Mouse (Mus musculus): ENCODE data around the gene Snrpd2.
A peak's percentile ranks its signal among the peaks of the same experiment; 100 is the strongest.
"Not testable (repeated sequence)": the region's sequence is repeated elsewhere in the genome, so short reads cannot be mapped to it uniquely, and the experiment has no call there.

The Snrpd2 gene

DNA sequence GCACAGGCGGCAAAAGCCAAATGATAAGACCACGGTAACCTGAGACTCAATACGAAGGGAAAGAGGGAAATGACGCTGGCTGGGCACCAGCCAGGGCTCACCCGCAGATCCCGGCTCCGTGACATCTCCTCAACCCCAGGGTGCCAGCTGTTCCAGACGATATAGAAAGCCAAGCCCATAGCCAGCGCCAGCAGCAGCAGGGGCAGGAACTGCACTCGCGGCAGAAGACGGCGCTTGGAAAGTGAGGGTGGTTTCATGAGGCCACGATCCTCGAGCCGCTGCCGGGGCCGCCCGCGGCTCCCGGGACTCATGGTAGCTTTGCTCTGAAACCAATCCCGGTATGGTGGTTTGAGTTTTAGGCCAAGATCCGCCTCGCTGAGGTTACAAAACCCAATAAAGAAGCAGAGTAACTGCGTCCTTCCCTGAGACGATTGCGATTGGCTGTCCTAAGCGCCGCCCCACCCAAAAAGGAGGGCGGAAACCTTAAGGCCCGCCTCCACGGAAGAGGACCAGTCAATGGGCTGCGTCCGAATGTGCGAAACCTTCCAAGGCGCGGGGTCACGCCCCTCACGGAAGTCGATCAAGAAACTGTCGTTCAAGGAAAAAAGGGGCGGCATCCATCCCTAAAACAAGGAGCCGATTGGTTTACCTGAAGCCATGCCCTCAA is 514 bp upstream of the Snrpd2 start, which contains the start of gene Qpctl:
Gene Qpctl (minus strand): TSS at position 417 of the 667 bp plus-strand sequence.
- peak; percentile 99 for DNase-seq

DNA sequence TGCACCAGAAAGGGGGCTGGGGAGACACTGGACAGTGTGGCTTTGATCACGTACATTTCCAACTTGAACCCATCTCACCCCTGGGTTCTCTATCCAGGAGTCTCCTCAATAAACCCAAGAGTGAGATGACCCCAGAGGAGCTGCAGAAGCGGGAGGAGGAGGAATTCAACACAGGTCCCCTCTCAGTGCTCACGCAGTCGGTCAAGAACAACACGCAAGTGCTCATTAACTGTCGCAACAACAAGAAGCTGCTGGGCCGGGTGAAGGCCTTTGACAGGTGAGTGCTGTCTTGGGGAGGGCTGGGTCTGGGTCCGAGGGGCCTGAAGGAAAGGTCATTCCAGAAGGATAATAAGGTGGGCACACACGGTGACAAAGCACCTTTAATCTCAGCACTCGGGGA is 1.6 kb downstream of the Snrpd2 start:
- DNase-seq = not testable (repeated sequence)

DNA sequence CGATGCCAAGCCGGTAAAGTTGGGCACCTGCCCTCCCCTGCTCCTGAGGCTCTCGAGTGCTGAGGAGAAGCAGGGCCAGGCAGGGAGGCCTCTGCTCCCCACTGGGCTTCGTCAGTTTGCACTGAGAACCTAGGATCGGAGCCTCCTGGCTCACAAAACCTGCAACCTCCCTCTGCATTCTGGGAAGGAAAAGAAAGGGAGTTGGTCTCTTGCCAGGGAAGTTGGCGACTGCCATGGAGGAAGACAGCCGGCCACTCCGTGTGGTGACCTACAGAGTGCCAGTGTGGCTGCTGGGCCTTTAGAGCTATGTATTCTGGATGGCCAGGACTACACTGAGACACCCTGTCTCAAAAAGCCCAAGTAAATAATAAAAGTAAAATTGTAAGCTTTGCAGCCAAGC is 5.3 kb downstream of the Snrpd2 start:
- no peak for DNase-seq

DNA sequence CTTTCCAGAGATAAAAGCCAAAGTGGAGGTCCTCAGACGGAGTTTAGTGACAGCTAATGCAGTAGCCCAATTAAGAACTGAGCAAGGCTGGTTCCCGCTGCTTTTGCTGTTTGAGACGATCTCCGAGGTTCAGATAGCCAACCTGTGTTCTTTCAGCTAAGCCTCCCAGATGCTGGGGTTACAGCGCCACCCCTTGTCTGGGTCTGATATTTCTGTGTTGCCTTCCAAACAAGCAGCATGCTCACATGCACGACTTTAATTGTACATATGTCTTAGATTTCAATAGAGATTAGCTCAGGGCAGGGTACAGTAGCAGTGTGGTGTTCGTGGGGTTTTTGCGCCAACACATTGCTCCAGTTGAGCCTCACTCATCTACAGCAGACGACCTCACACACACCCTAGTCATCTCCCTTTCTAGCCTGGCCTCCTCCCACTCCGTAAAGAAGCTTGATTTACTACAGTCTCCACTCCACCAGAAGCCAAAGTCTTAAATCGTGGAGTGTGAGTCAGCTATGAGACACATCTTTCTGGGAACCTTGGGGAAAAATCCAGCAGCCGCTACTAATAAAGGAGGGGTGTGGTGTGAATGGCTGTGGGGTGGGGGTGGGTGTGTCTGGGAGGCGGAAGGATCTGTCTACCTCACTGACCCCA is 6.4 kb downstream of the Snrpd2 start:
- DNase-seq = peak; percentile 44

DNA sequence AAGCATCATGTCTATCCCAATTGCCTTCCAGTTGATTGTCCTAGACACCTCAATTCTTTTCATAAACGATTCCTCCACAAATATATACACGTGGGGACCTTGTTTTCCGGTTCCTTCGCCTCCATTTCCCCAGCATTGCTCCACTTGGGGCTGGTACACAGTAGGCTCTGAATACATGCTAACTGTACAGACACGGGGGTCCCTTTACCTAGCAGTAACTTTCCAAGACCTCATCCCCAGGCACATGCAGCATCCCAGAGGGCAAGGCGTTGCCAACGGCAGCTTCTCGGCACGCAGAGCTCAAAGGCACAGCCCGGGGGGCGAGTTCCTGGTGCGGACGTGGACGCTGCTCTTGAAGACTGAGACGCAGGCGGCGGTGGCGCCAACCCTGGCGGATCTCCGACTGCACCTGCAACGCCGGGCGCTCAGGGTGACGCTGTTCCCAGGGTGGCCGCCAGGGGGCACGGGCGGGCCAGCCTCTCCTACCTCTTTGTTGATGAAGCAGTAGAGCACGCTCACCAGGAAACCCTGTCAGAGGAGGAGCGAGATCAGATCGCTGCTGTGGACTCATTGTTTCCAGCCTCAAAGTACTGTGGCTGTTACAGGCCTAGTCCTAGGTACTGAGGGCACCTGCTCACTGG is 7.8 kb downstream of the Snrpd2 start:
- DNase-seq = peak; percentile 94

DNA sequence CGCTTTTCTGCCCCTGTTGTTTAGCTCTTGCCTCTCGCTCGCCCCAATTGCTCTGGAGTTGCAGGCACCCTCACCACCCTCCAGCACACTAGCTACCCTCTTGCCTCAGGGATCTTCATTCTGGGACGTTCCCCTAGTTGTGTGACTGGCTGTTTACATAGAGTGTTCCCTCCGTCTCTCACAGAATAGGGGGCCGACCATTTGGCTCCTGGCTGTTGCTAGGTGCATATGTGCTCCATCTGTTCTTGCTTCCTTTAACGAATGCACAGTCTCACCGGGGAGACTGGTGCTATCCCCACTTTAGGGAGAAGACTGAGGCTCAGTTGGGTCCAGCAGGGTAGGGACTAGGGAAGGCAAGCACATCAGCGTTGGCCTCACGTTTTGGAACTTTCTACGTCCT is 9.1 kb downstream of the Snrpd2 start:
- DNase-seq = no peak

DNA sequence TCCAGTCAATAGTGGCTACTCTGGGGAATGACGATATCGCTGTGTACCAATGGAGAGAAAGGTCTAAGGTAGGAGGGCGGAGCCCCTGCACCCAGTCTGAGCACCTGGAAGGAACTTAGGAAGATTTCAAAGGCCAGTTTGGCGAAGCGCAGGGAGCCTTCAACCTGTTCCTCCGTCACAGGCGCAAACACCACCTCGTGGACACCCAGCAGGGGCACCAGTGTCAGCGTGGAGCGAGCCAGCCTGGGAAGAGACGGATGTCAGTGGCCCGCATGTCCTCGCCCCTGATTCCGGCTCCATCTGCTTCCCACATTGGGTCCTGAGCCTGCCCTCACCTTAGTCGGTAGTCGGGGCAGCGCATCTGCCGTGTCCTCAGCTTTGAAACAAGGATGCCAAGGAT is 9.9 kb downstream of the Snrpd2 start:
- DNase-seq = no peak

DNA sequence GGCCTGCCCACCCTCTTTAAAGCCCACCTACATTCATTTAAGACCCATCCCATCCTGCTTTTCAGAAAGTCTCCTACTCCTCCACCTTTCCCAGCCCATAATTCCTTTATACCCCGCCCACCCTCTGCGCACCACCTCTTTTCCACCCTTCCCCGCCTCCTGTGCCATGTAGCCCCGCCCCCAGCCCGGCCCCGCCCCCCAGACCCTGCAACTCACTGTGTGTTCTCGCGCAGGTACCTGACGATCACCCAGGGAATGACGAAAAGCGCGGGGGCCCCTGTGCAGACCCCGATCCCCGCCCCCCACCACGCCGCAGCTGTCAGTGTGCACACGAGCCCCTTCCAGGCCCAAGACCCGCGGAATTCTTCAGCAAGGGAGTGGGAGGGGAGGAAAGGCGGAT is 10.6 kb downstream of the Snrpd2 start:
- DNase-seq = peak; percentile 70

DNA sequence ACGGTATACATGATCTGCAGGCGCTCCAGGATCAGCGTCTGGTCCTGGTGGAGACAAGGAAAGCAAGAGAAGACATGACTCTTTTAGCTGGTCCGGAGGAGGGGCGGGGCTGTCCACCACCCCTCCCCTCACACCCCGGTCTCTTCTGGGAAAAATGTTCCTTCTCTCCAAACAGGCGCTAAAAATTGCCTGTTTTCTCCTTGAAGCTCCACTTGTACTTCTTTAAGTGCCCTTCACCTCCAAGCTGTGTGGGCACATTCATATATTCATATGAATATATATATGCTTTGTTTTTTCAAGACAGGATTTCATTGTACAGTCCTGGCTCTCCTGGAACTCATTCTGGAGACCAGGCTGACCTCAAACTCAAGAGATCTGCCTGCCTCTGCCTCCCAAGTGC is 13.4 kb downstream of the Snrpd2 start:
- DNase-seq = no peak

DNA sequence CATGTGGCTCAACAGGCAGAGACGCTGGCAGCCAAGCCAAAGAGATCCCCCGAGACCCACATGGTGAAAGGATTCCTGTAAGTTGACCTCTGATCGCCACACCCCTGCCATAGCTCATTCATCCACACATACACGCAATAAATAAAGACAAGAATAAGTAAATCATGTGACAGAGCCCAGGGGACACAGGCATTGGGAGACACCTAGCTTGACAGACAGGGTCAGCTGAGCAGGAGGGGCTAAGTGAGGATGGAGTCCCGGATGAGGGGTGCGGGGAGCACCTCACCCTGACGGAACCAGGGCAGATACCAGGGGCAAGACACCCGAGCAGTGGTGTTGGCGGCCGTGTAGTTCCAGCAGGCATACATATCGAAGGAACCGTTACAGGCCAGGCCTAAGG is 14.2 kb downstream of the Snrpd2 start:
- DNase-seq = no peak

DNA sequence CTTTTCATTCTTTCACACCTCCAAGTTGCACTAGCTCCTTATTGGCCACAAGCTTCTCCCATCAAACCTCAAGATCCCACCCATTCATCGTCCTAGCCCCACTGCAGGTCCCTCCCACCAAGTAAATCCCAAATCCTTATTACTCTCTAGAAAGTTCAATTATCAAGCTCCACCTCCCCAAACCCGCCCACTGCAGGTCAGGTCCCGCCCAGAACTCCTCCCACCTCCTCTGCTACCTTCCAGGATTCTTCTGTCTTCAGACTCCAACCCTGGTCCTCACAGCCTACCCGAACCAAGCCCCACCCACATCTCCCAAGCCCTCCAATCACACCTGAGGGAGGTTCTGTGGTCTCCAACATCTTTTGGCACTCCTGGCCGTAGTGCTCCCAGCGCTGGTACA is 14.7 kb downstream of the Snrpd2 start:
- DNase-seq = peak; percentile 62

DNA sequence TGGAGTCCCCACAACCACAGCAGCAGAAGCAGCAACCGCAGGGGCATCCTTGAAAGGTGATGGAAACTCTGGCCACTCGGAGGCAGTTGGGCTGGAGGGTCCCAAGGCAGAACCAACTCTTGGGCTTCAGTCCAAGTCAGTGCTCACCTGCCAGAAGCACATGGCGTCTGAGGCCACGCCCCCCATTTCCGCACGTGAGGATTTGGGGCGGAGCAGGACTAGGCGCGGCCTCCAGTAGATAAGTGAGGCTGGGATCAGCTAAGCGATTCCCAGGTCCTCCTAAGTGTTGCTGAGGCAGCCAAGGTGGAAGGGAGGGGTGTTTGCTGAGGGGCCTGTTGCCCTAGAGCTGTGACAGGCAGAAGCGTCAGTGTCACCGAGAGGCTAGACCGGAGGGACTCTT is 15.5 kb downstream of the Snrpd2 start:
- DNase-seq = peak; percentile 41

DNA sequence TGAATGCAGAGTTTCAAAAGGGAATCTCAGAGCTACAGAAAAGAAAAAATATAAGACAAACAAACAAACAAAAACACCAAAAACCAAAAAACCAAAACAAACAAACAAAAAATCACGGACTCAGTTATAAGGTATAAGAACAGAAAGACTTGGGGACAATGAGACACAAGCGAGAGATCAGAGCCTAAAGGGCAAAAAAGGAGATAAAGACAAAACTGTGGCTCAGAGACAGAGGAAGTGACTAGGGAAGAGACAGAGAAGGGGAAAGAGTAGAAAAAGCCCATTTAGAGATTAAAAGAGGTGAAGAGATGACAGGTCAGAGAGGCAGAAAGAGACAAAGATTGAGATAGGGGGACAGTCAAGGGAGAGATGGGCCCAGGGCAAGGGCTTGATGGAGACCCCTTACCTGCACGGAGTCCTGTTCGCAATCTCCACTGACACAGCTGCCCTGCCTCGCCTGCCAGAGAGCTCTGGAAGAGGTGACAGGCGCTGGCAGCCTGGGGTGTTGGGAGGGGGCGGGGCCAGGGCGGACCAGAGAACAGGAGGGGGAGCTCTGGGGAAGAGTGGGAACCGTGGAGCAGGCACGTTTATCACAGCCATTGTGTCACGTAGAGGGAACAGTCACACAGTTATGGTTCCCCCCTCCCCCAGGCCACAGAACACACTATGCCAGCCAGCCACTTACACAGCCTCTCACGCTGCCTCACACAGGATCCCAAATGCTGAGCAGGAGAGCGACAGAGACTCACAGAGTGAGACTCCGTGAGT is 16.3 kb downstream of the Snrpd2 start, which contains the start of gene Gipr:
Gene Gipr (minus strand): TSS at position 472 of the 768 bp plus-strand sequence.
- peak; percentile 38 for DNase-seq

DNA sequence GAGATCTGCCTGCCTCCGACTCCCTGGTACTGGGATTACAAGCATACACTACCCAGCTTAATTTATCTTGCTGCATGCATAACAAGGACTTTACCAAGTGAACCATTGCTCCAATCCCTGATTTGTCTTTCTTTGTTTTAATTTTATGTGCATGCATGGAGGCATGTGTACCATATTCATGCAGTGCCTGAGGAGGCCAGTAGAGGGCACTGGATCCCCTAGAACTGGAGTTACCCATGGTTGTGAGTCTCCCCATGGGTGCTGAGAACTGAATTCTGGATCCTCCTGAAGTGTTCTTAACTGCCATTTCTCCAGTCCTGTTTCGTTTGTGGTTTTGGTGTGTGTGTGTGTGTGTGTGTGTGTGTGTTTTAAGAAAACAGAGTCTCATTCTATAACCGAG is 17.5 kb downstream of the Snrpd2 start:
- DNase-seq = no peak

DNA sequence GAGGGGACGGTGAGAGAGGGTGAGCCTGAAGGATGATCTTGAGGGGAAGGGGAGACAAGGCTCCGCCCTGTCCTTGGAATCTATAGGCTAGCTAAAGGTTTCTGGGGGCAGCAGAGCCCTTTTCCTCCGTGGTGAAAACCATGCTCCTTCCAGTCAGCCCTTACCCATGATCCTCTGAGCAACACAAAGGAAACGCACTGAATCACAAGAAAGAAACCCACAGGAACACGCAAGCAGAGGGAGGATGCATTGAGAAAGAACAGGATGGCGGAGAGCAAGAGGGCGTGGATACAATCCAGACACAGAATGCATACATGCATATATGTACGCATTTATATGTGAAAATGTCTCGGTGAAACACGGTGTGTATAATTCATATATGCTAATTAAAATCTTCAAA is 20.0 kb downstream of the Snrpd2 start:
- no peak for DNase-seq

DNA sequence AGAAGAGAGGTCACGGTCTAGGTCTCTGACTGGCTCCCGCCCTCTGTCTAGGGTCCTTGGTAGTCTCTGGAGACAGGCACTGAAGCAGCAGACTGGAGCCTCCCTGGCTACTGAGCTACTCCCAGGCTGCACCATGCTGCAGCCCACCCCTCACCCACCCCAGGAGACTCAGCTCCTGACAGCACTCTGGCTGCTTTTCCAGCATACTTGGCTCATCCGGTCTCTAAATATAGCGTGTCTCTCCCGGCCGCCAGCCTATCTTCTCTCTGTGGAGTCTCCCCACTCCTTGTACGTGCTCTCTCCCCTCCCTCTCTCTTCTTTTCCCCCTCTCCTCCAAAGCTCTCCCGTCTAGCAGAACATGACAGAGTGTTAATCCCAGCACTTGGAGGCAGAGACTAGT is 20.6 kb downstream of the Snrpd2 start:
- peak; percentile 62 for DNase-seq

DNA sequence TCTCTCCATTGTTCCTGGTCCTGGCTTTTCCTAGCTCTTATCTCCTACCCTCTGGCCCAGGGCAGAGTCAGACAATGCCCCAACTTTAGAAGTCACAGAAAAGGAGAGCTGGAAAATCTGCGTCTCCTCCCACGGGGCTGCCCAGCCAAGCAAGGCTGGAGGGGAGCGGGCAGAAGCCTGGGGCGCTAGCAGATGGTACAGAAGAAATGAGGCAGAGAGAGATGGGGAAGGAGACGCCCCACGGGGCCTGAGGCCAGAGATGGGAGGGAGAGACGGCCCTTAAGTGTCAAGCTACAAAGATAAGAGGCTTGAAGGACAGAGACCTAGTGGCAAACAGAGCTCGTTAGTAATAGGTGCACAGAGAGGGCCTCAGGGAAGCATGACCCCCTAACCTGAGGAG is 22.3 kb downstream of the Snrpd2 start:
- no peak for DNase-seq

DNA sequence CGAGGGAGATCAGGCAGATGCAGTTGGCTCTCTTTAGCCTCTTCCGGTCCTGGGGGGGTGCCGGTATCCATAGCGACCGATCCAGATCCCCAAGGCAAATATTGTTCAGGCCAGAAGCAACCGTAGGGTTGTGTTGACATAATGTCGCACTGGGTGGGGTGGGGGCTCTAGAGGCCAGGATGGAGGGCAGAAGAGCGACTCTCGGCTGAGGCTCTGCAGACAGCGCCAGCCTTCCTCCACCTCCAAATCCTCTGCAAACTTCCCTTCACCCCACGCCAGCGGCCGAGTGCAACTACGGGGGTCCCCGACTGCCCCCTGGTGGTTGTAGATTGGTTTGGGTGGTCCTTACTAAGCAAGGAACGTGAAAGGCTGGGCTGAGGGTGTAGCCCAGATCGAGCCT is 23.4 kb downstream of the Snrpd2 start:
- peak; percentile 96 for DNase-seq

DNA sequence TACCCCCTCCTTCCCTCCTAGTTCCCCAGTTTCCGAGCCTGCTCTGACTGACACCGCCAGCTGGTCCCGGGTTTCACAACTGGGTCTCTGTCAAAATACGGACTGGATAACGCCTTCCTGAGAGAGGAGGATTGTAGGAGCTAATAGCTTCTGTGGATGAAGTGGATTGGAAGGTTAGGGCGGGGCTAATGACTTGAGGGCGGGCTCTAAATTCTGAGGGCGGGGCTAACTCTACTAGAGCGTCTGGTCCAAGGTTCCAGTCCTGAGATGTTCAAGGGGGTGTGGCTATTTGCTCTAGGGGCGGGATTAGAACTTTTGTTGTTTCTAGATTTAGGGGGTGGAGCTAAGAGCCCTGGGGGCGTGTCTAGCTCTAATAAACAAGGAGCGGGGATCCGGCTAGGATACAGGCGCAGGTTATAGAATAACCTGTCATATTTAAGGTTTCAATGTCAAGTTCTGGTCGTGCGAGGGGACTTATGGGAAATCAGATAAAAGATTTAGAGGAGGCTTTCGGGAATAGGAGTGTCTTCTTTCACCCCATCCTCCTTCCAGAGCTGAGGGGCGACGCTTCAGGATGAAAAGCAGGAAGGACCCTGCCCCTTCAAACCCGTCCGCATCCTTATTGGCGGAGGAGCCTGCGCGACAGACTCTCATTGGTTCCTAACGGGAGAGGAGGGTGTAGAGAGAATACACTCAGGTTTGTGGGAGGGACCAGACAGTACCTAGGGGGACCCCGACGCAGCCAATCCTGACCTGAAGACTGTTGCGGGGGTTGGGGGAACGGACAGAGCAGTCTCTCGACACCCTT is 26.4 kb downstream of the Snrpd2 start, which contains the start of gene Eml2:
Gene Eml2 (plus strand): TSS at position 714 of the 808 bp plus-strand sequence.
- peak; percentile 69 for DNase-seq

DNA sequence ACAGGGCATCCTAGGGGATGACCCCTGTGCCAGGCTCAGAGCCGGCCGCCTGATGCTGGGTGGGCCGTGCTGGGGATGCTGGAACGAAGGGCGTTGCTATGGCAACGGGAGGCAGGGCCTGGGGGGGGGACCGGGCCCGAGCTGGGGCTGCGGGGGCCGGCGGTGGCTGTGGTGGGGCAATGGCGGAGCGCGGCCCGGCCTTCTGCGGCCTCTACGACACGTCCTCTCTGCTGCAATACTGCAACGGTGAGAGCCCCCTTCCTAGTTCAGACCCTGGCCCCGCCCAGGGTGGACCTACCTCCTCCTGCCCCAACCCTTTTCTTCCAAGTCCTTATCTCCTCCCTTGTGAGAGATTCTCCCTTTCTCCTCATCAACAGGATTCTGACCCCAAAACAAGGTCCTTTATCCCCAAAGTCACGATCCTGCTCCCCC is 27.0 kb downstream of the Snrpd2 start:
- peak; percentile 38 for DNase-seq

DNA sequence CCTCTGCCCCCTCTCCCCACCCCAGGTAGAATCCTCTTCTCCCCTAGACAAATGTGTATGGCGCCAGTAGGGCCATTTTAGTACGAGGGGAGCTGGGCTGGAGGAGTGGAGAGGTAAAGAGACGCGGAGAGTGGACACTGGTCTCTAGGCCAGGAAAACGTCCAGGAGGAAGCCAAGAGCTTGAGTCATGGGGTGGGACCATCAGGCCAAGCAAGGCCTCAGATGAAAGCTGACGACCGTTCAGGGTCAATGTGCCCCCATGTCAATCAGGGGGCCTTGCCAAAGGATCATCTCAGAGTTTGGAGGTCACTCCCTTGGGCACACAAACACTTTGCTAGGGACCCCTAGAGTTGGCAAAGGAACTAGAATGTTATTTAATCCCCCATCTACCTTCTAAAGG is 27.7 kb downstream of the Snrpd2 start:
- no peak for DNase-seq

DNA sequence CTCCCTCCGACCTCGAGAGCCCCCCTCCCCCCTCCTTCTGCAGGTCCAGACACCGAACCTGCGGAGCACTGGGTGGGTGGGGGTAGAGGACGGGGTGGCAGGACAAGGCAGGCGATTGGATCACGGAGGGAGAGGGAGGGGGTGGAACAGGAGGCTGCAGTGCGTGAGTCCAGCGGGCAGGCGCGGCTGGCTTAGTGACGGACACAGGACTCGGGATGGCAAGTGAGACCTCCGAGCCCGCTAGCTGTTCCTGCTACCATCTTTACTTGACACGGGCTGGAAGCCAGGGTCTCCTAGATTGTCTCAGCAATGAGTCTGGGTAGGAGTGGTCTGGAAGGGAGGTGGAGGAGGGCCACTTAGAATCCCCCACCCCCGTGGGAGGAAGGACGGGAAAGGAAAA is 28.5 kb downstream of the Snrpd2 start:
- DNase-seq = no peak
